Mouse (Mus musculus): Measurements from ENCODE around the gene Gm14597. TPM values are rescaled to one million over a fixed set of nuclear protein-coding genes. Genes with fewer than 3 reads are reported as not detected.
"Not testable (repeated sequence)": the region's sequence is repeated elsewhere in the genome, so short reads cannot be mapped to it uniquely, and the experiment has no call there.

The Gm14597 gene
- not detected in 2 replicates for polyA plus RNA-seq (2014; fragmentation: Nextera tagmentation; extraction: Ambion mirVana)

- DNase-seq (ENCODE audit: low spot score, missing footprints); ATAC-seq (ENCODE audit: low FRiP score); H3K27me3 ChIP-seq (ENCODE audit: control insufficient read depth, insufficient read depth, low read length); H3K27ac ChIP-seq (ENCODE audit: low read depth, low read length); H3K4me1 ChIP-seq (ENCODE audit: control insufficient read depth, insufficient read depth, low read length); H3K9me3 ChIP-seq (ENCODE audit: control insufficient read depth, low read length); H3K36me3 ChIP-seq (ENCODE audit: control insufficient read depth, insufficient read depth, low read length): not testable (repeated sequence)
- 45% methylated on average over 2 of the region's 4 CpGs for WGBS
- peak within 1 kb of the TSS; percentile 47 for H3K4me2 ChIP-seq
- H3K9ac ChIP-seq (ENCODE audit: low read length), result peak within 1 kb of the TSS; percentile 57
- H3K4me3 ChIP-seq (ENCODE audit: low read depth, low read length), result peak within 1 kb of the TSS; percentile 36
These were observed at the start of gene Gm14597 for GRCm38 (mm10) chrX:53608879-53609278. Gene Gm14597 (minus strand): TSS chrX:53608979.

- not testable (repeated sequence) for DNase-seq (ENCODE audit: low spot score, missing footprints); H3K9me3 ChIP-seq (ENCODE audit: control insufficient read depth, low read length); H3K4me1 ChIP-seq (ENCODE audit: control insufficient read depth, insufficient read depth, low read length); H3K27ac ChIP-seq (ENCODE audit: low read depth, low read length); ATAC-seq (ENCODE audit: low FRiP score); H3K27me3 ChIP-seq (ENCODE audit: control insufficient read depth, insufficient read depth, low read length); H3K4me2 ChIP-seq; H3K9ac ChIP-seq (ENCODE audit: low read length); H3K36me3 ChIP-seq (ENCODE audit: control insufficient read depth, insufficient read depth, low read length); H3K4me3 ChIP-seq (ENCODE audit: low read depth, low read length)
- 71% methylated on average over 4 of the region's 4 CpGs for WGBS
These were observed 44.1 kb upstream of the Gm14597 start for GRCm38 (mm10) chrX:53652917-53653316.

- 86% methylated on average over 5 of the region's 6 CpGs for WGBS
- Histone ChIP-seq H3K9me3 (ENCODE audit: control insufficient read depth, low read length) (no peaks in the 10 kb centered on the region), H3K9ac (ENCODE audit: low read length) (no peak overlapping the region), H3K36me3 (ENCODE audit: control insufficient read depth, insufficient read depth, low read length) (no peaks in the 10 kb centered on the region), H3K27me3 (ENCODE audit: control insufficient read depth, insufficient read depth, low read length) (no peaks in the 10 kb centered on the region), H3K4me1 (ENCODE audit: control insufficient read depth, insufficient read depth, low read length) (no peaks in the 10 kb centered on the region), H3K27ac (ENCODE audit: low read depth, low read length) (no peak overlapping the region), H3K4me3 (ENCODE audit: low read depth, low read length) (no peak overlapping the region), H3K4me2 (no peak overlapping the region)
- DNase-seq (ENCODE audit: low spot score, missing footprints) (no peak), ATAC-seq (ENCODE audit: low FRiP score) (no peak)
These were observed 37.1 kb upstream of the Gm14597 start for GRCm38 (mm10) chrX:53645885-53646284.

GRCm38 (mm10) chrX:53642980-53643961, 34.5 kb upstream of the Gm14597 start, which contains the start of gene Rtl8a:
Gene Rtl8a (minus strand): TSS chrX:53643682.
- H3K36me3 ChIP-seq (ENCODE audit: control insufficient read depth, insufficient read depth, low read length); H3K9ac ChIP-seq (ENCODE audit: low read length); H3K4me1 ChIP-seq (ENCODE audit: control insufficient read depth, insufficient read depth, low read length); H3K9me3 ChIP-seq (ENCODE audit: control insufficient read depth, low read length); H3K27ac ChIP-seq (ENCODE audit: low read depth, low read length); H3K27me3 ChIP-seq (ENCODE audit: control insufficient read depth, insufficient read depth, low read length): not testable (repeated sequence)
- peak within 1 kb of the TSS; percentile 17; the same call in 1 of the 2 replicates for H3K4me3 ChIP-seq (ENCODE audit: low read depth, low read length)
- peak; percentile 93 for ATAC-seq (ENCODE audit: low FRiP score)
- DNase-seq (ENCODE audit: low spot score, missing footprints), result peak; percentile 96
- peak within 1 kb of the TSS; percentile 20 for H3K4me2 ChIP-seq
- 16% methylated on average over 9 of the region's 50 CpGs for WGBS

GRCm38 (mm10) chrX:53642604-53642979, 33.8 kb upstream of the Gm14597 start:
- not testable (repeated sequence) for H3K4me1 ChIP-seq (ENCODE audit: control insufficient read depth, insufficient read depth, low read length); H3K4me2 ChIP-seq; H3K27me3 ChIP-seq (ENCODE audit: control insufficient read depth, insufficient read depth, low read length); H3K9me3 ChIP-seq (ENCODE audit: control insufficient read depth, low read length); H3K27ac ChIP-seq (ENCODE audit: low read depth, low read length); ATAC-seq (ENCODE audit: low FRiP score); H3K9ac ChIP-seq (ENCODE audit: low read length); DNase-seq (ENCODE audit: low spot score, missing footprints); H3K36me3 ChIP-seq (ENCODE audit: control insufficient read depth, insufficient read depth, low read length)
- WGBS, result 58% methylated on average over 3 of the region's 4 CpGs
- H3K4me3 ChIP-seq (ENCODE audit: low read depth, low read length), result 0 out of 2 replicates have a peak overlapping the region, but pooled peaks have one; percentile 13

GRCm38 (mm10) chrX:53638107-53638506, 29.3 kb upstream of the Gm14597 start:
- not testable (repeated sequence) for DNase-seq (ENCODE audit: low spot score, missing footprints); H3K4me3 ChIP-seq (ENCODE audit: low read depth, low read length); H3K9ac ChIP-seq (ENCODE audit: low read length); H3K9me3 ChIP-seq (ENCODE audit: control insufficient read depth, low read length); H3K27ac ChIP-seq (ENCODE audit: low read depth, low read length); H3K4me1 ChIP-seq (ENCODE audit: control insufficient read depth, insufficient read depth, low read length); H3K4me2 ChIP-seq; H3K36me3 ChIP-seq (ENCODE audit: control insufficient read depth, insufficient read depth, low read length); H3K27me3 ChIP-seq (ENCODE audit: control insufficient read depth, insufficient read depth, low read length); ATAC-seq (ENCODE audit: low FRiP score)
- 51% methylated on average over 3 of the region's 3 CpGs for WGBS

GRCm38 (mm10) chrX:53611395-53611794, 2.6 kb upstream of the Gm14597 start:
- H3K27ac ChIP-seq (ENCODE audit: low read depth, low read length); H3K4me1 ChIP-seq (ENCODE audit: control insufficient read depth, insufficient read depth, low read length); ATAC-seq (ENCODE audit: low FRiP score); H3K9me3 ChIP-seq (ENCODE audit: control insufficient read depth, low read length); H3K27me3 ChIP-seq (ENCODE audit: control insufficient read depth, insufficient read depth, low read length); H3K36me3 ChIP-seq (ENCODE audit: control insufficient read depth, insufficient read depth, low read length); H3K4me2 ChIP-seq; H3K4me3 ChIP-seq (ENCODE audit: low read depth, low read length); DNase-seq (ENCODE audit: low spot score, missing footprints); H3K9ac ChIP-seq (ENCODE audit: low read length): not testable (repeated sequence)

- no peaks in the 10 kb centered on the region for H3K4me1 ChIP-seq (ENCODE audit: control insufficient read depth, insufficient read depth, low read length)
These were observed 1.8 kb upstream of the Gm14597 start for GRCm38 (mm10) chrX:53610571-53610970.

GRCm38 (mm10) chrX:53608122-53608813, 511 bp downstream of the Gm14597 start:
- peak overlapping the region; percentile 47 for H3K4me2 ChIP-seq
- peak overlapping the region; percentile 36 for H3K4me3 ChIP-seq (ENCODE audit: low read depth, low read length)
- no peaks in the 10 kb centered on the region for H3K4me1 ChIP-seq (ENCODE audit: control insufficient read depth, insufficient read depth, low read length)
- DNase-seq (ENCODE audit: low spot score, missing footprints) (no peak), ATAC-seq (ENCODE audit: low FRiP score) (peak; percentile 68)
- no peak overlapping the region; the same call in 1 of the 2 replicates for H3K27ac ChIP-seq (ENCODE audit: low read depth, low read length)
- 27% methylated on average over 18 of the region's 18 CpGs for WGBS
- peak overlapping the region; percentile 57 for H3K9ac ChIP-seq (ENCODE audit: low read length)
- H3K27me3 ChIP-seq (ENCODE audit: control insufficient read depth, insufficient read depth, low read length), result no peaks in the 10 kb centered on the region
- no peaks in the 10 kb centered on the region for H3K36me3 ChIP-seq (ENCODE audit: control insufficient read depth, insufficient read depth, low read length)
- no peaks in the 10 kb centered on the region for H3K9me3 ChIP-seq (ENCODE audit: control insufficient read depth, low read length)

More at GRCm38 (mm10) chrX:53610571-53610970, 1.8 kb upstream of the Gm14597 start:
- 2% methylated on average over 3 of the region's 3 CpGs for WGBS
- ATAC-seq (ENCODE audit: low FRiP score) (peak; percentile 22; the same call in 1 of the 2 replicates), DNase-seq (ENCODE audit: low spot score, missing footprints) (peak; percentile 95)
- Histone ChIP-seq H3K27ac (ENCODE audit: low read depth, low read length) (no peak overlapping the region), H3K27me3 (ENCODE audit: control insufficient read depth, insufficient read depth, low read length) (no peaks in the 10 kb centered on the region), H3K9ac (ENCODE audit: low read length) (no peak overlapping the region), H3K4me3 (ENCODE audit: low read depth, low read length) (no peak overlapping the region), H3K4me2 (no peak overlapping the region), H3K9me3 (ENCODE audit: control insufficient read depth, low read length) (no peaks in the 10 kb centered on the region), H3K36me3 (ENCODE audit: control insufficient read depth, insufficient read depth, low read length) (no peaks in the 10 kb centered on the region)
